Mouse (Mus musculus): ENCODE measurements at regions not wholly inside any gene's neighbourhood (a gene's known extent, or its start where the extent isn't known, plus 50 kb on each side); places are given as distances from the start of the nearest gene placed in this dataset.

- no peak for TF ChIP-seq CTCF (IDR thresholded peaks at IDR 0.05; ENCODE audit: insufficient read depth, low read length)
- no peak for TF ChIP-seq POLR2A (IDR thresholded peaks at IDR 0.05; ENCODE audit: borderline replicate concordance, extremely low read depth, low read depth, low read length)
Observed at GRCm38 (mm10) chr2:159568391-159568790, 765.6 kb downstream of the Gm826 start.
